Mouse (Mus musculus) limb, embryonic 14.5 days (tissue): ENCODE results near the gene Zfp956. TPM values are rescaled to one million over a fixed set of nuclear protein-coding genes. Genes with fewer than 3 reads are reported as not detected.

ENCODE experiments used
- ATAC-seq: fragments of 200-750 bp; cut with Nextera tagmentation; 2 replicates; pipeline ENCODE4 v1.8.0; 2017; ENCODE audit warnings: low read depth, moderate number of reproducible peaks, moderate TSS enrichment; ENCODE audit not compliant: low FRiP score
- DNase-seq: peaks from one replicate; pipeline ENCODE4 v3.0.0-alpha.2; 2015; ENCODE audit warnings: low spot score
- H3K27ac ChIP-seq: fragments of 300-500 bp; sonication (generic); replicated peaks from 2 replicates; pipeline ENCODE4 v1.5.1; 2014; ENCODE audit warnings: low read depth, mild to moderate bottlenecking, low read length, moderate library complexity, mixed read lengths
- H3K27me3 ChIP-seq: fragments of 300-500 bp; sonication (generic); 2 replicates; pipeline ENCODE4 v1.6.1; 2014; ENCODE audit warnings: low read length, mixed read lengths; ENCODE audit not compliant: control insufficient read depth, insufficient read depth
- H3K36me3 ChIP-seq: fragments of 300-500 bp; sonication (generic); 2 replicates; pipeline ENCODE4 v1.6.1; 2014; ENCODE audit warnings: mild to moderate bottlenecking, low read length, moderate library complexity, mixed read lengths; ENCODE audit not compliant: control insufficient read depth, insufficient read depth
- H3K4me1 ChIP-seq: fragments of 300-500 bp; sonication (generic); 2 replicates; pipeline ENCODE4 v1.6.1; 2014; ENCODE audit warnings: antibody characterized with exemption, low read length, mixed read lengths; ENCODE audit not compliant: control insufficient read depth, insufficient read depth
- H3K4me2 ChIP-seq: fragments of 300-500 bp; sonication (generic); replicated peaks from 2 replicates; pipeline ENCODE4 v1.6.1; 2014; ENCODE audit warnings: low read depth, mild to moderate bottlenecking, low read length, moderate library complexity; ENCODE audit not compliant: severe bottlenecking
- H3K4me3 ChIP-seq: fragments of 300-500 bp; sonication (generic); replicated peaks from 2 replicates; pipeline ENCODE4 v1.5.1; 2014; ENCODE audit warnings: low read length
- H3K9ac ChIP-seq: fragments of 300-500 bp; sonication (generic); 2 replicates; pipeline ENCODE4 v1.6.1; 2014; ENCODE audit warnings: mild to moderate bottlenecking, low read depth, low read length, moderate library complexity; ENCODE audit not compliant: severe bottlenecking
- H3K9me3 ChIP-seq: fragments of 300-500 bp; sonication (generic); 2 replicates; pipeline ENCODE4 v1.6.1; 2016; ENCODE audit warnings: low read length; ENCODE audit not compliant: control insufficient read depth
- POLR2A ChIP-seq: fragments of 200-500 bp; IDR thresholded peaks from 2 replicates; pipeline ENCODE4 v1.8.0; 2012; ENCODE audit warnings: inconsistent platforms, mild to moderate bottlenecking, moderate library complexity, borderline replicate concordance; ENCODE audit not compliant: insufficient read depth, insufficient read length; ENCODE audit errors: extremely low read depth
- WGBS: fragments of 180-500 bp; shearing (Covaris S2); extraction: QIAGEN DNeasy Blood & Tissue Kit; methylation state at CpG from one replicate; pipeline ENCODE4 v1.1.7; 2014; 5-methylcytosine and 5-hydroxymethylcytosine counted together
- polyA plus RNA-seq, 2 experiments: library from polyadenylated mRNA; depleted of rRNA in 1 of 2; stranded (reverse) in 1 of 2; unstranded in 1 of 2; fragments of >200 nt; fragmentation: Nextera tagmentation in 1 of 2; extraction: Ambion mirVana in 1 of 2; gene quantifications; 2 replicates each; pipeline versions ENCODE4 v1.2.1 to v1.2.3; 2012 to 2014

The Zfp956 gene
- polyA plus RNA-seq, 2 experiments, result 10.5 to 30.1 TPM

DNA sequence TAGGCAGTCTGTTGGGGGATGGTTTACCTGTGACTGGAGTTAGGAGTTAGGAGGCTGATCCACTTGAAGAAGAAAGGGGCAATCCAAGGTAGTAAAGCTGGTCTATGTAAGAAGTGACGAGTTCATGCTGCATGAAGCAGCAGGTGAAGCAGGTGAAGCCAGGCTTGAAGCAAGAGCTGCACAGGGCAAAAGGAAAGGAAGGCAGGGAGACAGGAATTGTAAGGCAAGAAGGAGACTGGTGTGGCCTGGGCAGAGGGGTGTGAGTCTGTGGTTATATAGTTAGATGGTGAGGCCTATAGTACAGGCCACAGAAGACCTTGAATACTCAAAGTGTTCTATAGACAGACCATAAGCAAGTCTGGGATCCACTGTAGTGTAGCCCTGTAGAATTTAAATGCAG is 44.2 kb upstream of the Zfp956 start:
- no peaks in the 10 kb centered on the region for H3K4me1 ChIP-seq
- ATAC-seq, result no peak
- DNase-seq, result no peak
- H3K4me2 ChIP-seq, result no peak overlapping the region
- 74% methylated on average over 1 of the region's 1 CpGs for WGBS
- H3K27me3 ChIP-seq, result no peaks in the 10 kb centered on the region
- no peak for TF ChIP-seq POLR2A
- no peak overlapping the region for H3K27ac ChIP-seq
- no peaks in the 10 kb centered on the region for H3K9me3 ChIP-seq
- H3K9ac ChIP-seq, result no peak overlapping the region
- no peak overlapping the region for H3K4me3 ChIP-seq
- H3K36me3 ChIP-seq, result peaks cover 43% of the 10 kb centered on the region

- H3K9ac ChIP-seq, result no peak overlapping the region
- H3K9me3 ChIP-seq, result no peaks in the 10 kb centered on the region
- 78% methylated on average over 1 of the region's 1 CpGs for WGBS
- peaks cover 16% of the 10 kb centered on the region for H3K36me3 ChIP-seq
- DNase-seq, result no peak
- no peak overlapping the region for H3K4me2 ChIP-seq
- H3K27me3 ChIP-seq, result no peaks in the 10 kb centered on the region
- no peak overlapping the region for H3K27ac ChIP-seq
- TF ChIP-seq POLR2A, result no peak
- H3K4me1 ChIP-seq, result no peaks in the 10 kb centered on the region
- H3K4me3 ChIP-seq, result no peak overlapping the region
- no peak for ATAC-seq
Measured at GRCm38 (mm10) chr6:47911650-47912049, 41.5 kb upstream of the Zfp956 start.

DNA sequence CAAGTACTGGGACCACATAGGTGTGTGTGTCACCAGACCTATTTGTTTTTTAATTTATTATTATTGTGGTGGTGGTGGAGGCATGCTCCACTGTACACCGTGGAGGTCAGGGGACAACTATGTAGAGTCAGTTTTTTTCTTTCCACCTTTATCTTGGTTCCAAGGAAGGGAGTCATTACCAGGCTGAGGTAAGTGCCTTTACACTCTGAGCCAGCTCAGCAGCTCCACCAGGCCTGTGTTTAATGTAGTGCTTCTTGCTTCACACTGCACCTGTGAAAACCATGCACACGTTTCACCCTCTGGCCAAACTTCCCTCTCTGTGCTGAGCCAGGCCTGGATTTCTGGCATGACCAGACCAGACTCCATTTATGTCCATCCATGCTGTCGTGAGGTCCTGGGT is 40.2 kb upstream of the Zfp956 start:
- DNase-seq (no peak), ATAC-seq (no peak)
- H3K27me3 ChIP-seq, result no peaks in the 10 kb centered on the region
- H3K9me3 ChIP-seq, result no peaks in the 10 kb centered on the region
- H3K27ac ChIP-seq, result no peak overlapping the region
- H3K4me3 ChIP-seq, result no peak overlapping the region
- H3K4me2 ChIP-seq, result no peak overlapping the region
- no peak for TF ChIP-seq POLR2A
- H3K9ac ChIP-seq, result no peak overlapping the region
- no peaks in the 10 kb centered on the region for H3K4me1 ChIP-seq
- 45% methylated on average over 3 of the region's 3 CpGs for WGBS
- peaks cover 3% of the 10 kb centered on the region; the same call in 1 of the 2 replicates for H3K36me3 ChIP-seq

DNA sequence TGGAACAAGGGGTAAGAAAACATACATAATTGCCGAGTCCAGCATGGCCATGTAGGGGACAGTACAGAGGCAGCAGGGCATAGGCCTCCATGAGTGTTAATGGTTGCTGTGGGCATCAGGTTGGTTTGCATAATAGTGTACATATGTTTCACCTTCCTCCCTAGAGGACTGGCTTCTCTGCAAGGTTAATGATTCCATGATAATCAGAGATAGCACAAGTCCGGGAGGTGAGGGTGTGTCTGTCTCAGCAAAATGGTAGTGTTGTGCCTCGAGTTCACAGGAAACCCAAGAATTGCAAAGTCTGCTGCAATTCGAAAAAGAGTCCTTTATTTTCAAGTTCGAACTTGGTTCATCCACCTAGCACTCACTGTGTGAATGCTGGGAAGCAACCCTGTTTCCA is 36.1 kb upstream of the Zfp956 start:
- no peaks in the 10 kb centered on the region for H3K27me3 ChIP-seq
- no peak for TF ChIP-seq POLR2A
- DNase-seq (no peak), ATAC-seq (no peak)
- no peak overlapping the region for H3K27ac ChIP-seq
- WGBS, result 73% methylated on average over 5 of the region's 5 CpGs
- H3K36me3 ChIP-seq, result no peaks in the 10 kb centered on the region
- no peak overlapping the region for H3K4me2 ChIP-seq
- no peak overlapping the region for H3K9ac ChIP-seq
- no peak overlapping the region for H3K4me3 ChIP-seq
- H3K4me1 ChIP-seq, result peaks cover 8% of the 10 kb centered on the region
- H3K9me3 ChIP-seq, result no peaks in the 10 kb centered on the region

DNA sequence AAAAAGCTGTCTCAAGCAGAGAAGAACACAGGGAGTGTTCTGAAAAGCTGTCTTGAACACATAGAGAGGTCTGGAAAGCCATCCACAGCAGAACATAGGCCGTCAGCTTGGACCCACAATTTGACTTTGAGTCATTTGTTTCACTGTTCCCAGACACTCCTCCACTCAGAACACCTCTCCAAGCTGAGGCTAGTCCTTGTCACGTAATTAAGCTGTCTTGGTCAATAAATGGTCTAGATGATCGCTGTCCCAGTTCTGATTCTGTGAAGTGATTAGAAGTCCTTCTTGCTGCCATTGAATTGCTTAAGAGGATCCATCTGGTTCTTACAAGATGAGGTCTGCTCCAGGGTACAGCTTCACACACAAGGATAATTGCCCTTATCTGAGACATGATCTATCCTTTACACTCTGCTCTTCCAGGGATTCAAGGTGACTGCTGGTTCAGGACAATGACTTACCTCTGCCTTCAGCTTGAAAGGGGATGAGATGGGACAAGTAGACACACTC is 34.4 kb upstream of the Zfp956 start:
- H3K4me2 ChIP-seq, result no peak overlapping the region
- no peaks in the 10 kb centered on the region for H3K9me3 ChIP-seq
- TF ChIP-seq POLR2A, result no peak
- no peaks in the 10 kb centered on the region for H3K36me3 ChIP-seq
- 61% methylated on average over 3 of the region's 3 CpGs for WGBS
- H3K27ac ChIP-seq, result no peak overlapping the region
- H3K27me3 ChIP-seq, result no peaks in the 10 kb centered on the region
- H3K4me3 ChIP-seq, result no peak overlapping the region
- peaks cover 11% of the 10 kb centered on the region for H3K4me1 ChIP-seq
- DNase-seq (no peak), ATAC-seq (no peak)
- H3K9ac ChIP-seq, result no peak overlapping the region
